Mouse (Mus musculus): ENCODE results near the gene Rbak. TPM values are rescaled to one million over a fixed set of nuclear protein-coding genes. Genes with fewer than 3 reads are reported as not detected.
"Not testable (repeated sequence)": the region's sequence is repeated elsewhere in the genome, so short reads cannot be mapped to it uniquely, and the experiment has no call there.

Rbak gene
- total RNA-seq (2015) (3.8 and 5.1 TPM in 2 replicates), total RNA-seq (2017) (6.6 and 8.7 TPM in 2 replicates)

GRCm38 (mm10) chr5:143180255-143181076 is at the start of gene Rbak, which contains the start of gene Spdye4b:
TSS of gene Rbak (minus strand) at chr5:143180775.
TSS of gene Spdye4b (plus strand) at chr5:143181017.
- ATAC-seq (ENCODE audit: poor library complexity, severe bottlenecking): peak; percentile 98

GRCm38 (mm10) chr5:143226790-143227189 is 46.2 kb upstream of the Rbak start, which contains the start of gene Spdye4a:
TSS of gene Spdye4a (minus strand) at chr5:143226890.
- ATAC-seq (ENCODE audit: poor library complexity, severe bottlenecking): no peak

- ATAC-seq (ENCODE audit: poor library complexity, severe bottlenecking): no peak
Measured at GRCm38 (mm10) chr5:143222287-143222686, 41.7 kb upstream of the Rbak start.

- ATAC-seq (ENCODE audit: poor library complexity, severe bottlenecking): no peak
Measured at GRCm38 (mm10) chr5:143220996-143221395, 40.4 kb upstream of the Rbak start.

- ATAC-seq (ENCODE audit: poor library complexity, severe bottlenecking): no peak
Measured at GRCm38 (mm10) chr5:143213832-143214231, 33.3 kb upstream of the Rbak start.

GRCm38 (mm10) chr5:143205015-143205414 is 24.4 kb upstream of the Rbak start:
- ATAC-seq (ENCODE audit: poor library complexity, severe bottlenecking): no peak

GRCm38 (mm10) chr5:143196506-143196905 is 15.9 kb upstream of the Rbak start:
- no peak for ATAC-seq (ENCODE audit: poor library complexity, severe bottlenecking)

GRCm38 (mm10) chr5:143195166-143195565 is 14.6 kb upstream of the Rbak start:
- ATAC-seq (ENCODE audit: poor library complexity, severe bottlenecking): no peak

- ATAC-seq (ENCODE audit: poor library complexity, severe bottlenecking): not testable (repeated sequence)
Measured at GRCm38 (mm10) chr5:143194747-143195146, 14.2 kb upstream of the Rbak start.

- ATAC-seq (ENCODE audit: poor library complexity, severe bottlenecking): no peak
Measured at GRCm38 (mm10) chr5:143192806-143193205, 12.2 kb upstream of the Rbak start.

- not testable (repeated sequence) for ATAC-seq (ENCODE audit: poor library complexity, severe bottlenecking)
Measured at GRCm38 (mm10) chr5:143188014-143188413, 7.4 kb upstream of the Rbak start.

- ATAC-seq (ENCODE audit: poor library complexity, severe bottlenecking): no peak
Measured at GRCm38 (mm10) chr5:143179179-143179578, 1.4 kb downstream of the Rbak start.

- ATAC-seq (ENCODE audit: poor library complexity, severe bottlenecking): no peak
Measured at GRCm38 (mm10) chr5:143177541-143178200, 2.9 kb downstream of the Rbak start.

GRCm38 (mm10) chr5:143175970-143176369 is 4.6 kb downstream of the Rbak start:
- ATAC-seq (ENCODE audit: poor library complexity, severe bottlenecking): no peak

GRCm38 (mm10) chr5:143165508-143166070 is 15.0 kb downstream of the Rbak start:
- ATAC-seq (ENCODE audit: poor library complexity, severe bottlenecking): peak; percentile 70

- no peak for ATAC-seq (ENCODE audit: poor library complexity, severe bottlenecking)
Measured at GRCm38 (mm10) chr5:143155534-143155933, 25.0 kb downstream of the Rbak start.

- no peak for ATAC-seq (ENCODE audit: poor library complexity, severe bottlenecking)
Measured at GRCm38 (mm10) chr5:143153756-143154155, 26.8 kb downstream of the Rbak start.

GRCm38 (mm10) chr5:143150044-143150443 is 30.5 kb downstream of the Rbak start:
- ATAC-seq (ENCODE audit: poor library complexity, severe bottlenecking): no peak

GRCm38 (mm10) chr5:143149536-143149935 is 31.0 kb downstream of the Rbak start:
- ATAC-seq (ENCODE audit: poor library complexity, severe bottlenecking): no peak

- ATAC-seq (ENCODE audit: poor library complexity, severe bottlenecking): no peak
Measured at GRCm38 (mm10) chr5:143148661-143149060, 31.9 kb downstream of the Rbak start.

GRCm38 (mm10) chr5:143147481-143147880 is 33.1 kb downstream of the Rbak start, which contains the start of gene Olfr718-ps1:
TSS of gene Olfr718-ps1 (minus strand) at chr5:143147581.
- no peak for ATAC-seq (ENCODE audit: poor library complexity, severe bottlenecking)
